Mouse (Mus musculus) cerebellum, adult 2 months (tissue): Measurements from ENCODE around the gene Palld. TPM values are rescaled to one million over a fixed set of nuclear protein-coding genes. Genes with fewer than 3 reads are reported as not detected.
A peak's percentile ranks its signal among the peaks of the same experiment; 100 is the strongest.

Experiments used
- DNase-seq, 2 experiments: peaks; one replicate each; pipeline ENCODE4 v3.0.0; 2021
- H3K27ac ChIP-seq: fragments of 200-500 bp; 2 replicates; pipeline ENCODE4 v1.5.1; 2012; ENCODE audit warnings: low read length, control low read depth, inconsistent platforms; ENCODE audit not compliant: insufficient read depth
- H3K27me3 ChIP-seq: fragments of 200-500 bp; 2 replicates; pipeline ENCODE4 v1.6.1; 2012; ENCODE audit warnings: inconsistent platforms, mild to moderate bottlenecking, low read length, moderate library complexity; ENCODE audit not compliant: control insufficient read depth, insufficient read depth
- H3K4me1 ChIP-seq: fragments of 200-500 bp; 2 replicates; pipeline ENCODE4 v1.6.1; 2011; ENCODE audit warnings: low read length; ENCODE audit not compliant: control insufficient read depth, insufficient read depth
- H3K4me3 ChIP-seq: fragments of 200-500 bp; replicated peaks from 2 replicates; pipeline ENCODE3; 2011; ENCODE audit warnings: mild to moderate bottlenecking, low read depth, low read length, control low read depth; ENCODE audit not compliant: insufficient read depth
- CTCF ChIP-seq: fragments of 200-500 bp; IDR thresholded peaks from 2 replicates; pipeline ENCODE4 v1.5.1; 2011; ENCODE audit warnings: low read depth, mild to moderate bottlenecking, control low read depth, low read length, moderate library complexity, borderline replicate concordance; ENCODE audit not compliant: insufficient read depth
- POLR2A ChIP-seq: fragments of 200-500 bp; IDR thresholded peaks from 2 replicates; pipeline ENCODE4 v1.6.1; 2011; ENCODE audit warnings: low read length, control low read depth, borderline replicate concordance; ENCODE audit not compliant: insufficient read depth
- WGBS: fragments of 180-500 bp; shearing (Covaris S2); methylation state at CpG from one replicate; pipeline ENCODE4 v1.1.7; 2018; 5-methylcytosine and 5-hydroxymethylcytosine counted together
- polyA plus RNA-seq: library from polyadenylated mRNA; depleted of rRNA; stranded (reverse); fragments of >200 nt; gene quantifications from 2 replicates; pipeline ENCODE4 v1.2.3, GENCODE M21; 2012

Gene Palld
- polyA plus RNA-seq, 1 experiment = 5.5 TPM

DNA sequence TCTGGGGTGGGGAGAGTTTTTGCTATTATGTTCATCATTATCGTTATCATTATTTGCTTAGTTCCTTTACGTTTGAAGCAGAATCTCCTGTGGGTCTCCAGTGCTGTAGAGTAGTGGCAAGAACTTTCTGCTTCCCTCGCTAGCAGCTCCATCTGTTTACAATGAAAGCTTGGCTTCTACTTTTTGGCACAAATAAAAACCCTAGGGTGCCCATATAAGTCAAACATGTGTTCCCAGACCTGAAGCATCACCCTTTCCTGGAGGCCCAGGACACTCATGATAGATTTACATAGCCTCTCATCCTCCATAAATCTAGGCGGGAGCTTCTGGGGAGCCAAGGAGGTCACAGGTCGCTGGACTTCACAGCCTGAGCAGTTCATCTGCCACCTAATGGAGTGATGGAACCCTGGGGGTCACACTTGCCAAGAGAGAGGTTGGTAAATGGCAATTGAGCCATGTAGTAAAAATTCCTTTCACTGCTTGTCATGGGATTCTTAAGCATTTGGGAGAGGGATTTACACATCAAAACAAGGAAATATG, 133.1 kb downstream of the Palld start:
- Histone ChIP-seq H3K27me3 (no peaks in the 10 kb centered on the region; the same call in 1 of the 2 replicates), H3K27ac (no peak overlapping the region), H3K4me1 (no peaks in the 10 kb centered on the region), H3K4me3 (no peak overlapping the region)
- WGBS = 58% methylated on average over 5 of the region's 5 CpGs
- DNase-seq = no peak
- no peak for TF ChIP-seq POLR2A
- TF ChIP-seq CTCF = no peak

DNA sequence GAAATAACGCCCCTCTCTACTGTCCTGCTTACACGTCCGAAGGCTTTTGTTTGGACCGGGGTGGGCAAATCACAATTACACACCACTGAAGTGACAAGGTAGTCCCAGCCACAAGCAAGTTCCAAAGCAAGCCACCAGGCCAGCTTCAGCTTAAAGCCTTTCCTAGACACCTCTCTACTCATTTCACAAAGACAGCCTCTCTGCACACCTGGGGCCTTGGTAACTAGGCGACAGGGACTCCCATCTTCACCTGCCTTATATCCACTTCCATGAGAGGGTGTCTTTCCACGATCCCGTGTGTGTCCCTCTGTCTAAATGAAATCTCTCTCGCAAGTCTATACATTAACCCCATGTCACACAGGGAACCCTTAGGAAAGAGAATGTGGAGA, 142.3 kb downstream of the Palld start:
- WGBS = 14% methylated on average over 8 of the region's 8 CpGs
- no peak overlapping the region for H3K4me3 ChIP-seq
- H3K27me3 ChIP-seq = no peaks in the 10 kb centered on the region; the same call in 1 of the 2 replicates
- H3K4me1 ChIP-seq = peaks cover 4% of the 10 kb centered on the region; the same call in 1 of the 2 replicates
- H3K27ac ChIP-seq = no peak overlapping the region
- no peak for TF ChIP-seq CTCF
- TF ChIP-seq POLR2A = no peak
- no peak for DNase-seq

DNA sequence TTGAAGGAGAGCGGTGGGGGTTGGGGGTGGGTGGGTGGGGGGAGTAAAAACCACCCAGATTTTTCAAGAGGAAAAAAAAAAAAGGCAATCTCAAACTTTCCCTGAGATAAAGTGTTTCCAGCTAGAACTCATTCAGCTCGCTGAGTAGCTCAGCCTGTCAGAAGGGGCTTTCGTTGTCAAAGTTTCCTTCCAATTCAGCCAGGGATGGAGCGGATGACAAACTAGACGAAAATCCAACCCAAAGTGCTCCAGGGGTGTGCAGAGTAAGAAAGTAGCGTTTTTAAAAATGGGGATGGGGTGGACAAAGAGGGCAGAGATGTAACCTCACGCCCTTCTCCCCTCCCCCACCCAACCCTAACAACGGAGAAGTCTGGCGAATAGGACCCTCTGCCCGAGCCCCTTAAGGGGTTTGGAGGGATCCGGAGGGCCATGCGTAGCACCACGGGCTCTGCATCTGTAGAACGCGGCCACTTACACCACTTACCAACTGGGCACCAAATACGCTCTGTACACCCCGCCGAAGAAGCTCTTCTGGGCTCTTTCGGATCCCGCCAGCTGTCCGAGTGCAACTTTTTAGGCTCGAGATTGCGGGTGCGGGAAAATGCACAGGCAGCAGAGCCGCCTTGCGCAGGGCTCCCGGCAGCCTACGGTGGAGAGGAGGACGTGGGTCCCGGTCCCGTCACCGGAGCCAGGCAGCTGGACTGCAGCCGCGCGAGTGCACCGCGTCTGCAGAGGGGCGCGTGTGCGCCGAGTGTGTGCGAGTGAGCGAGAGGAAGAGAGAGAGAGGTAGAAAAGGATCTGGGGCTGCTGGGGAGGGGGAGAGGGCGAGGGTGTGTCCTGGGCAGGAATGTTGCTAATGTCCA, 142.9 kb downstream of the Palld start:
- DNase-seq = peak in 1 of 2 experiments; percentile 7

DNA sequence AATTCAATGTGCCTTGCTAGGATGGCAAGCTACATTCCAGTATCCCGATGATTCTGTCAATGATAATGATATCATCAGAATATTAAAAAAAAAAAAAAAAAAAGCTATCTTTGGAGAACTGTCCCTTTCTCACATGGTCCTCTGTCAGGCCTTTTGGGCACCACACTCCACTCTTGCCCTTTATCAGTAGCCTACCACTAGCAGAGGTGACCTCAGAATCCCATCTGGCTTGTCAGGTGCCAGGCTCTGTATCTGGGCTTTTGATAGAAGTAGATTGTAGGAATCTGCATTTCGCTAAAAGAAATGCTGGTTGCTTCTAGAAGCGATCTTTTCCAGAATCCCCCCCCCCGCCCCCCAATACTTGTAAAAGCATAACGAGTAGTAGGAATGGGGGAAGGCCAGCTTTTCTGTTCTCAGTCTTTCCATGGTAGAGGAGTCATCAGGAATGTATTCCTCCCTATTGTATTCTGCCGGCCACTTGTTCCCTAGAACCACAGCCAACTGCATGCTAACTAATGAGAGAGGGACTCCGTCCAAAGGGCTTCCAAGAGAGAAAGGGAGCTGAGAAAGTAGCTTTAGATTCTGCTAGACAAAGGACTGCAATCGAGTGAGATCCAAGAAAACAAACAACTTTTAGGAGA, 143.7 kb downstream of the Palld start:
- no peak overlapping the region for H3K4me3 ChIP-seq
- no peak for TF ChIP-seq CTCF
- TF ChIP-seq POLR2A = no peak
- 11% methylated on average over 8 of the region's 8 CpGs for WGBS
- no peak overlapping the region for H3K27ac ChIP-seq
- peaks cover 4% of the 10 kb centered on the region; the same call in 1 of the 2 replicates for H3K4me1 ChIP-seq
- no peak for DNase-seq
- H3K27me3 ChIP-seq = no peaks in the 10 kb centered on the region; the same call in 1 of the 2 replicates

More for the DNA sequence above, 142.9 kb downstream of the Palld start:
- no peak overlapping the region for H3K27ac ChIP-seq
- H3K4me1 ChIP-seq = peaks cover 4% of the 10 kb centered on the region; the same call in 1 of the 2 replicates
- TF ChIP-seq POLR2A (no peak), CTCF (no peak)
- no peaks in the 10 kb centered on the region; the same call in 1 of the 2 replicates for H3K27me3 ChIP-seq
- under 1% methylated on average over 44 of the region's 44 CpGs for WGBS
- no peak overlapping the region for H3K4me3 ChIP-seq

DNA sequence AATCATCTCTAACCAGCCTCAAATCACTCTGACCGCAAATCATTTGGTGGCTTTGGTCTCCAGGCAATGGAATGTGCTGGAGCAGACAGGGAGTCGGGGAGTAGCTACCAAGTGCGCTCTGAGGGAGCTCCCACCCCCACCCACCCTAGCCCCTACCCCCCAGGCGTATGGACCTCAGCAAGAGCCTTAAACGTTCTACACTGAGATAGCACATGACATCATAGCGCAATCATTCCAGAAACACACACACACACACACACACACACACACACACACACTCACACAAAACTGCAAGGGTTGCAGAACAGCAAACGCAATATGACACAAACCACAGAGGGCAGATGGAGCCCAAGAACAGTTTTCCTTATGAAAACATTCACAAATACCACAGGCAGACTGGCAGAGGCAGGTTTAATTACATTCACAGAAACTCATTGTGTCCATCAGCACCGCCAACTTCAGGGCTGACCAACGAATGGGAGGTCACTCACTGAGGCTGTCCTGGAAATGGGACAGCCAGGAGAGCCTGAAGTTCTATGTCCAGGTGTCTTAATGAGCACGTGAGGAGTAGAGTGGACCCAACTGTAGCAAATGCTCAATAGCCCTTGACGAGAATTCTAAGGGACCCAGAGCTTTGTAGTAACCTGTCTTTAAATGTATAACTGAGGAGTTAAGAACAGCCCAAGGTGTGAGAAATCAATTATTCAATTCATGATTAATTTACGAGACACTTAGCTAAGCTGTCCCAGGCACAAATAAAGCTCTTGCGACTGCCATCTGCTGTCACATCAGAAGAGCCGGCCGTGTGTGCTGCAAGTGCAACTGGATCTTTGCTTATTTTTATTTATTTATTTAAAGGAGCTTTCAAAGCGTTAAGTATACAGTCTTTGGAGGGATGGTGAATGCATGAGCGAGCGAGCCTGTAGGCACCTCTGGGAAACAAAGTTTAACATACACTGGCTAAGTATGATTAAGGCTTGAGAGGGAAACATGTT, 145.2 kb downstream of the Palld start:
- Histone ChIP-seq H3K4me1 (peaks cover 4% of the 10 kb centered on the region; the same call in 1 of the 2 replicates), H3K27me3 (no peaks in the 10 kb centered on the region; the same call in 1 of the 2 replicates), H3K27ac (no peak overlapping the region), H3K4me3 (no peak overlapping the region)
- DNase-seq = no peak
- TF ChIP-seq CTCF = no peak
- no peak for TF ChIP-seq POLR2A
- 36% methylated on average over 18 of the region's 18 CpGs for WGBS

DNA sequence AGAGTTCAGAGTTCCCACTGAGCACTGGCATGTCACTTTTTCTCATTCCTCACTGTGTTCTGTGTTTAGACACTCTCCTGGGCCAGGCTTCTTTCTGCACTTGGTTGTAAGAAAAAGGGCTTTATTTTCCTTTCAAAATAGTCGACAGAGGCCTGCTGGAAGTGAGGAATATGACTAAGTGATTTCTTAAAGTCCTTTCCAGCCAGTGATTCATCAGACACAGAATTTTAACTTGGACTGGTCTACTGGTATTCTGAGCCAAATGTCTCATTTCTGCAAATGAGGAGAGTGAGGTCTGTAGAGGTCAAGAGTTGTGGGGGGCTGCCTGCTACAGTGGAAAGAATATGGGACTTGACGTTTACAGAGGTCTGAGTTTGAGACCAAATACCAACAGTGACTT, 147.3 kb downstream of the Palld start:
- WGBS = 59% methylated on average over 2 of the region's 2 CpGs
- Histone ChIP-seq H3K27me3 (no peaks in the 10 kb centered on the region; the same call in 1 of the 2 replicates), H3K4me1 (peaks cover 4% of the 10 kb centered on the region; the same call in 1 of the 2 replicates), H3K4me3 (no peak overlapping the region), H3K27ac (no peak overlapping the region)
- TF ChIP-seq CTCF (no peak), POLR2A (no peak)
- no peak for DNase-seq

DNA sequence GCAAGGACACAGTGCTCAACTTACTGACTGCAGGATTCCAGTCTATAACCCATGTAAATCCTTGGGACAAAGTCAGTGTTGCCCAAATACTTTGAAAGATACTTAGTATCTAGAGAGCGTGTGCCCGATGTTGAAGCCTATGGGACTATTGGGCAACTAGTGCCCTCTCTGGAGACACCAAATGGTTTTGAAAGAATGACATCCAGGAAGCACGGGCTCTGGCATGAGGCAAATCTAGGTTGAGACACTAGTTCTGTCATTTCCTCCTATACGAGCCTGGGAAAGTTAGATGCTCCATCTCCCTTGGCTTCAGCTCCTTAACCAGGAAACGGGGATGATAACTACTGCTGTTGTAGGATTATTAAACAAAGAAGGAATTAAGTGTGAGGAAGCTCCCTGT, 155.4 kb downstream of the Palld start:
- Histone ChIP-seq H3K4me1 (no peaks in the 10 kb centered on the region), H3K27me3 (no peaks in the 10 kb centered on the region), H3K4me3 (no peak overlapping the region), H3K27ac (no peak overlapping the region)
- no peak for DNase-seq
- no peak for TF ChIP-seq POLR2A
- no peak for TF ChIP-seq CTCF
- WGBS = 95% methylated on average over 5 of the region's 5 CpGs
